In the genomic region with DNA sequence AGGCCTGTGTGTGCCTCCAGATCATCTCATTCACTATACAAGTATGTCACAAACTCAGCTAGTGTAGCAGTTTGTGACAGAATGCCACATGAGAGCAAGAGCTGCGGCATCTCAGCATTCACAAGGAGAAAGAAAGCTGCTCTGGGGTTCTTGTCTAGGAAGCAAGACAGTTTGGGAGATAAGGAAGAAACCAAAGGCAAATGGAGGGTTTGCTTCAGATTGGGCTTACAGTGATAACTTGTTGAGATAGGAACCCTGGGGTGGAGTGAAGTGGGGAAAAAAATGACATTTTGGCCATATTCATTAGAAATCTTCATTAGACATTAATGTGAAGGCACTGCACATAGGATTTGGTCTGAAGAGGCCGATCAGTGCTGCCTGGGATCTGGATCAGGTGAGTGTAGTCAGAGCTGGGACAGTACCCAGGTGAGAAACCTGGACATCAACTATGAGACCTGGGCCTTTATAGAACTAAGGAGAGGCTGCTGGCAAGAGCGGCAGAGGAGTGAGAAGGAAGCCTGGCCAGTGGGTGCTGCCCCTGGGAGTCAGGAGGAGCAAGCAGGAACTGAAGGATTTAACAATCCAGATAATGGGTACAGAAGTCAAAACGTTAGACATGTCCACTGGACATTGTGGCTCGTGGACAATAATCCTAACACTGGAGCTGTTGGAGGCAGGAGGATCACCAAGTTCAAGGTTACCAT, we compare ENCODE assay signal across 11 mouse cellular contexts. TPM values are rescaled to one million over a fixed set of nuclear protein-coding genes. Genes with fewer than 3 reads are reported as not detected.
DNase-seq lines count a peak whose midpoint lies in the region; ATAC-seq and TF ChIP-seq lines count a peak whose summit lies in the region.
"Had no signal": no experiment of that assay in that cellular context is flagged by ENCODE, and none has a peak within 500 bp of the region (broad histone marks: within the 10 kb centered on the region; RNA-seq: fewer than 3 reads in every experiment).

No protein-coding gene starts in this region.

- no peak overlapping the region for H3K9ac ChIP-seq in heart, embryonic 16.5 days (ENCODE audit: low read length)
- H3K9ac ChIP-seq in forebrain, embryonic 13.5 days: no peak overlapping the region; the same call in 1 of the 2 replicates
- H3K9ac ChIP-seq in limb, embryonic 15.5 days: no peak overlapping the region

- no peak overlapping the region for H3K4me3 ChIP-seq in heart, embryonic 16.5 days (ENCODE audit: low read length)
- peak overlapping the region; percentile 87 for H3K4me3 ChIP-seq in E14TG2a.4 (replicated peaks; ENCODE audit: low read length)
- 0 out of 2 replicates have a peak overlapping the region, but pooled peaks have one; percentile 74 for H3K4me3 ChIP-seq in forebrain, embryonic 13.5 days
- H3K4me3 ChIP-seq in limb, embryonic 15.5 days: peak overlapping the region; percentile 72

- H3K27me3 ChIP-seq in heart, embryonic 16.5 days (ENCODE audit: control insufficient read depth, insufficient read depth, low read length): peaks cover 8% of the 10 kb centered on the region
- peaks cover 58% of the 10 kb centered on the region for H3K27me3 ChIP-seq in E14TG2a.4 (ENCODE audit: insufficient read depth, low read length)
- H3K27me3 ChIP-seq in forebrain, embryonic 13.5 days: peaks cover 52% of the 10 kb centered on the region
- no peaks in the 10 kb centered on the region for H3K27me3 ChIP-seq in limb, embryonic 15.5 days

- H3K36me3 ChIP-seq in heart, embryonic 16.5 days (ENCODE audit: control insufficient read depth, insufficient read depth): peaks cover 7% of the 10 kb centered on the region
- H3K36me3 ChIP-seq in E14TG2a.4 (ENCODE audit: insufficient read depth, low read length): peaks cover 15% of the 10 kb centered on the region
- peaks cover 10% of the 10 kb centered on the region for H3K36me3 ChIP-seq in forebrain, embryonic 13.5 days (ENCODE audit: poor library complexity, severe bottlenecking)
- peaks cover 9% of the 10 kb centered on the region for H3K36me3 ChIP-seq in limb, embryonic 15.5 days

- DNase-seq in heart, adult 8-10 months (ENCODE audit: low spot score): no peak
- no peak for DNase-seq in adrenal gland, postnatal 10 days
- DNase-seq in cerebellum, adult 18-20 months: no peak
- no peak for DNase-seq in thymus, adult 18-20 months
- DNase-seq: adrenal gland, postnatal 25 days; lung, postnatal 10 days had no signal

- no peak for ATAC-seq in heart, embryonic 16.5 days (replicated peaks; ENCODE audit: extremely low read depth, insufficient read depth, low FRiP score)
- no peak for ATAC-seq in forebrain, embryonic 13.5 days
- no peak for ATAC-seq in limb, embryonic 15.5 days (ENCODE audit: insufficient number of reproducible peaks, low FRiP score, low TSS enrichment, low read depth)
- ATAC-seq: inflammation-experienced regulatory T-cells, adult 6 months had no signal

- WGBS in heart, embryonic 16.5 days: 81% methylated on average over 5 of the region's 5 CpGs
- 82% methylated on average over 5 of the region's 5 CpGs for WGBS in forebrain, embryonic 13.5 days
- 70% methylated on average over 5 of the region's 5 CpGs for WGBS in limb, embryonic 15.5 days

- H3K4me1 ChIP-seq in heart, embryonic 16.5 days (ENCODE audit: control insufficient read depth, insufficient read depth, low read length): peaks cover 29% of the 10 kb centered on the region
- peaks cover 77% of the 10 kb centered on the region for H3K4me1 ChIP-seq in E14TG2a.4 (replicated peaks; ENCODE audit: low read depth, low read length)
- peaks cover 54% of the 10 kb centered on the region for H3K4me1 ChIP-seq in forebrain, embryonic 13.5 days
- peaks cover 69% of the 10 kb centered on the region for H3K4me1 ChIP-seq in limb, embryonic 15.5 days

- H3K4me2 ChIP-seq in heart, embryonic 16.5 days (ENCODE audit: low read depth, low read length): peak overlapping the region; percentile 91
- peak overlapping the region; percentile 75 for H3K4me2 ChIP-seq in forebrain, embryonic 13.5 days
- peak overlapping the region; percentile 89 for H3K4me2 ChIP-seq in limb, embryonic 15.5 days

- no peak for TF ChIP-seq CTCF in E14TG2a.4 (conservative IDR thresholded peaks at IDR 0.05; ENCODE audit: low read length)

- H3K27ac ChIP-seq in heart, embryonic 16.5 days (ENCODE audit: low read length): no peak overlapping the region
- H3K27ac ChIP-seq in forebrain, embryonic 13.5 days: no peak overlapping the region
- peak overlapping the region; percentile 97 for H3K27ac ChIP-seq in limb, embryonic 15.5 days

- H3K9me3 ChIP-seq in heart, embryonic 16.5 days (replicated peaks; ENCODE audit: control insufficient read depth, low read length): no peaks in the 10 kb centered on the region
- H3K9me3 ChIP-seq in E14TG2a.4 (ENCODE audit: low read length): no peaks in the 10 kb centered on the region
- H3K9me3 ChIP-seq in forebrain, embryonic 13.5 days (replicated peaks): no peaks in the 10 kb centered on the region
- no peaks in the 10 kb centered on the region for H3K9me3 ChIP-seq in limb, embryonic 15.5 days

RNA-seq across cellular contexts. Expression of a gene that starts 1.5 kb away (rescaled TPM):
- polyA plus RNA-seq in heart, embryonic 16.5 days (2015; fragmentation: Nextera tagmentation; extraction: Ambion mirVana): 54.0 and 55.3 TPM in 2 replicates
- 10 to 100 TPM; 12.9 to 14.9 (median 14.4) TPM for total RNA-seq in heart, adult 8-10 months (2022)
- polyA plus RNA-seq in forebrain, embryonic 13.5 days (2015; fragmentation: Nextera tagmentation; extraction: Ambion mirVana): 39.3 and 43.2 TPM in 2 replicates
- 89.7 and 95.4 TPM in 2 replicates for polyA plus RNA-seq in limb, embryonic 15.5 days (2015; fragmentation: Nextera tagmentation; extraction: Ambion mirVana)
- 10 to 100 TPM; 23.6 to 27.7 TPM for total RNA-seq in adrenal gland, postnatal 10 days (2021)

RNA-seq across cellular contexts. Expression of a gene that starts 5.7 kb away (rescaled TPM):
- polyA plus RNA-seq in heart, embryonic 16.5 days (2015; fragmentation: Nextera tagmentation; extraction: Ambion mirVana): 1.7 and 2.5 TPM in 2 replicates
- total RNA-seq in heart, adult 8-10 months (2022): under 1 TPM in 2 of 4 experiments, not detected in 2; 0.35 to 0.40 TPM
- 2.0 and 4.0 TPM in 2 replicates for polyA plus RNA-seq in forebrain, embryonic 13.5 days (2015; fragmentation: Nextera tagmentation; extraction: Ambion mirVana)
- polyA plus RNA-seq in limb, embryonic 15.5 days (2015; fragmentation: Nextera tagmentation; extraction: Ambion mirVana): 1.0 and 1.3 TPM in 2 replicates
- total RNA-seq in adrenal gland, postnatal 10 days (2021): not detected

RNA-seq across cellular contexts. Expression of a gene that starts 10.2 kb away (rescaled TPM):
- 44.3 and 44.7 TPM in 2 replicates for polyA plus RNA-seq in heart, embryonic 16.5 days (2015; fragmentation: Nextera tagmentation; extraction: Ambion mirVana)
- 10 to 100 TPM; 40.0 to 46.9 (median 40.2) TPM for total RNA-seq in heart, adult 8-10 months (2022)
- polyA plus RNA-seq in forebrain, embryonic 13.5 days (2015; fragmentation: Nextera tagmentation; extraction: Ambion mirVana): 80.7 and 84.8 TPM in 2 replicates
- 35.9 and 37.3 TPM in 2 replicates for polyA plus RNA-seq in limb, embryonic 15.5 days (2015; fragmentation: Nextera tagmentation; extraction: Ambion mirVana)
- total RNA-seq in adrenal gland, postnatal 10 days (2021): 10 to 100 TPM; 35.2 to 35.4 TPM

RNA-seq across cellular contexts. Expression of a gene that starts 10.8 kb away (rescaled TPM):
- polyA plus RNA-seq in heart, embryonic 16.5 days (2015; fragmentation: Nextera tagmentation; extraction: Ambion mirVana): 32.4 and 33.3 TPM in 2 replicates
- total RNA-seq in heart, adult 8-10 months (2022): 10 to 100 TPM; 18.4 to 22.6 (median 21.2) TPM
- 59.0 and 61.9 TPM in 2 replicates for polyA plus RNA-seq in forebrain, embryonic 13.5 days (2015; fragmentation: Nextera tagmentation; extraction: Ambion mirVana)
- 40.4 and 44.1 TPM in 2 replicates for polyA plus RNA-seq in limb, embryonic 15.5 days (2015; fragmentation: Nextera tagmentation; extraction: Ambion mirVana)
- 10 to 100 TPM; 19.2 to 21.3 TPM for total RNA-seq in adrenal gland, postnatal 10 days (2021)

RNA-seq across cellular contexts. Expression of a gene that starts 10.8 kb away (rescaled TPM):
- 17.7 and 18.5 TPM in 2 replicates for polyA plus RNA-seq in heart, embryonic 16.5 days (2015; fragmentation: Nextera tagmentation; extraction: Ambion mirVana)
- 1 to 10 TPM; 5.1 to 6.3 (median 5.4) TPM for total RNA-seq in heart, adult 8-10 months (2022)
- polyA plus RNA-seq in forebrain, embryonic 13.5 days (2015; fragmentation: Nextera tagmentation; extraction: Ambion mirVana): 23.2 and 25.7 TPM in 2 replicates
- polyA plus RNA-seq in limb, embryonic 15.5 days (2015; fragmentation: Nextera tagmentation; extraction: Ambion mirVana): 25.9 and 26.0 TPM in 2 replicates
- 10 to 100 TPM; 15.4 to 16.1 TPM for total RNA-seq in adrenal gland, postnatal 10 days (2021)
